Mouse (Mus musculus) heart, embryonic 13.5 days (tissue): Measurements from ENCODE around the gene Ifitm2. TPM values are rescaled to one million over a fixed set of nuclear protein-coding genes. Genes with fewer than 3 reads are reported as not detected.
"Not testable (repeated sequence)": the region's sequence is repeated elsewhere in the genome, so short reads cannot be mapped to it uniquely, and the experiment has no call there.

Experiments
- ATAC-seq: fragments of 200-750 bp; cut with Nextera tagmentation; 2 replicates; pipeline ENCODE4 v1.8.0; 2017; ENCODE audit warnings: moderate TSS enrichment; ENCODE audit not compliant: insufficient number of reproducible peaks, low FRiP score, low TSS enrichment; ENCODE audit errors: extremely low read depth
- H3K27ac ChIP-seq: fragments of 300-500 bp; sonication (generic); replicated peaks from 2 replicates; pipeline ENCODE4 v1.5.1; 2015; ENCODE audit warnings: moderate library complexity, mild to moderate bottlenecking, inconsistent platforms
- H3K27me3 ChIP-seq: fragments of 300-500 bp; sonication (generic); replicated peaks from 2 replicates; pipeline ENCODE4 v1.6.1; 2015; ENCODE audit warnings: mild to moderate bottlenecking, inconsistent platforms
- H3K36me3 ChIP-seq: fragments of 300-500 bp; sonication (generic); 2 replicates; pipeline ENCODE4 v1.6.1; 2015; ENCODE audit warnings: mild to moderate bottlenecking, inconsistent platforms
- H3K4me1 ChIP-seq: fragments of 300-500 bp; sonication (generic); 2 replicates; pipeline ENCODE4 v1.6.1; 2015; ENCODE audit warnings: inconsistent platforms
- H3K4me2 ChIP-seq: fragments of 300-500 bp; sonication (generic); 2 replicates; pipeline ENCODE4 v1.6.1; 2015; ENCODE audit warnings: inconsistent platforms, mild to moderate bottlenecking, moderate library complexity
- H3K4me3 ChIP-seq: fragments of 300-500 bp; sonication (generic); 2 replicates; pipeline ENCODE4 v1.5.1; 2015; ENCODE audit warnings: moderate library complexity, mild to moderate bottlenecking, inconsistent platforms
- H3K9ac ChIP-seq: fragments of 300-500 bp; sonication (generic); 2 replicates; pipeline ENCODE4 v1.6.1; 2015; ENCODE audit warnings: inconsistent platforms, mild to moderate bottlenecking, moderate library complexity
- H3K9me3 ChIP-seq: fragments of 300-500 bp; sonication (generic); 2 replicates; pipeline ENCODE4 v1.6.1; 2016; ENCODE audit warnings: inconsistent platforms
- WGBS: fragments of 180-500 bp; shearing (Covaris S2); methylation state at CpG from one replicate; pipeline ENCODE4 v1.1.7; 2015; ENCODE audit warnings: mixed read lengths; 5-methylcytosine and 5-hydroxymethylcytosine counted together
- polyA plus RNA-seq: library from polyadenylated mRNA; unstranded; fragments of >200 nt; fragmentation: Nextera tagmentation; extraction: Ambion mirVana; gene quantifications from 2 replicates; pipeline ENCODE4 v1.2.1, GENCODE M21; 2015

Ifitm2 gene
- polyA plus RNA-seq, 1 experiment from 2014 or later = 505 TPM

DNA sequence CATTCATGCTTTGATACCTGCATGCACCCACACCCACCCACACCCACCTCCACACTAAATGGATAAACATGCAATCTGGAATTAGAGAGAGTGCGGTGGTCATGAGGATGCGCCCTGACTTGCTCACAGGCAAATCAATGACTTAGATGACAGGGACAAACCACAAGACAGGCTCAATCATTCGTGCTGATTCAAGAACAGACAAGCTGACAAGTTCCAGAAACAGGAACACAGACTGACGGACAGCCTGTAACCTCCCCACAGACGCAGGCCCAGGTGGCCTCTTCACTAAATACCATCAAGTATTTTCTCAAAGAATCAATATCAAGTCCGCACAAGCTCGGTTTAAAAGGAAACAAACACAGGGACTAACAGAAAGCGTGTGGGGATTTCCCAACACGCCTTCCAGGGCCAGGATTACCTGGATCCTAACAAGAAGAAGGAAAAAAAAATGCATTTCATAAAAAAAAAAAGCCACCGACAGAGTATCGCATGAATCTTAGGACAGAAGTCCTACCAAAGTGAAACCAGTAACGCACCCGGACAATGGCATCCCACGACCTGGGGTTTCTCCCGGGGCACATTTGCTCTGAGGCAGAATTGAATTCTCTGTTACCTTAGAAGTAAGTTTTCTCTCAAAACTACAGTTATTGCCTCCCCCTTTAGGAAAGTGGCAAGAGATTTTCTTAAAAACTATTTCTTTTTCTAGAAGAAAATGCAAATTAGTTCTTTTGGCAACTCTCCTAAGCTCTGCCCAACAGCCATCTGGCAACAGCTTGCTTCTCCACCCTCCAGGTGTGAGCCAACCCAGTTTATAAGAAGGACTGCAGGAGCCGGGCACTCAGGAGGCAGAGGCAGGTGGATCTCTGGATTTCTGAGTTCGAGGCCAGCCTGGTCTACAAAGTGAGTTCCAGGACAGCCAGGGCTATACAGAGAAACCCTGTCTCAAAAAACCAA, 31.7 kb upstream of the Ifitm2 start:
- no peak for ATAC-seq
- no peak overlapping the region for H3K27ac ChIP-seq
- no peak overlapping the region for H3K4me3 ChIP-seq
- H3K4me1 ChIP-seq = no peaks in the 10 kb centered on the region
- no peaks in the 10 kb centered on the region for H3K9me3 ChIP-seq
- H3K4me2 ChIP-seq = no peak overlapping the region
- H3K9ac ChIP-seq = no peak overlapping the region
- no peaks in the 10 kb centered on the region for H3K36me3 ChIP-seq
- 73% methylated on average over 17 of the region's 17 CpGs for WGBS
- H3K27me3 ChIP-seq = peaks cover 23% of the 10 kb centered on the region; the same call in 1 of the 2 replicates

DNA sequence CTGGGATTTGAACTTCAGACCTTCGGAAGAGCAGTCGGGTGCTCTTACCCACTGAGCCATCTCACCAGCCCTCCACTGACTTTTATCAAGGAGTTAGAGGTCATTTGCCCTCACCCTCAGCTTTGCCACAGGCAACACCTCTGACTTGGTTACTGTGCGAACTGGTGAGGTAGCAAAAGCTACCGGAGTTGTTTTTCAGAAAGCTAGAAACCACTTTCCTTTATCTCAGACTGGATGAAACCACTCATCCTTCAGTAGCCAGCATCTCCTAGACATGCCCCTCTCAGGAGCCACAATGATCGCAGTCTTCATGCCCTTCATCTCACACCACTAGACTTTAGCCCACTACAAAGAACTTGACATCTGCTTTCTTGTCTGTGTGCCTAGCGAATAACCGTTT, 27.2 kb upstream of the Ifitm2 start:
- peaks cover 12% of the 10 kb centered on the region; the same call in 1 of the 2 replicates for H3K27me3 ChIP-seq
- H3K36me3 ChIP-seq = no peaks in the 10 kb centered on the region
- H3K9me3 ChIP-seq = no peaks in the 10 kb centered on the region
- WGBS = 67% methylated on average over 7 of the region's 7 CpGs
- no peak overlapping the region for H3K27ac ChIP-seq
- H3K4me1 ChIP-seq = no peaks in the 10 kb centered on the region
- no peak overlapping the region for H3K4me3 ChIP-seq
- no peak overlapping the region for H3K9ac ChIP-seq
- ATAC-seq = no peak
- H3K4me2 ChIP-seq = no peak overlapping the region

DNA sequence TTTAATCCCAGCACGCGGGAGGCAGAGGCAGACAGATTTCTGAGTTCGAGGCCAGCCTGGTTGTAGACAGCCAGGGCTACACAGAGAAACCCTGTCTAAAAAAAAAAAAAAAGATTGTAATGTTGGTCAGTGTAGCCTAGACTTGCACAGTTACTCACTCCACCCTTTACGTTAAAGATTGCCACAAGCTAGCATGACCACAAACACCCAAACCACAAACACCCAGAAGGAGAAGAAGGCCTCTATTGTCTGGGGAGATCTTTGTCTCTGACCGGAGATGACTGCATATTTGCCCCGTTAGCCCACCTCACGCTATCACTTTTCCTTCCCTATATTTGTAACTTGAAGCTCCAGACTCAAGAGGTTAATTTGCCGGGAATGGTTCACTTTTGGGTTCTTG, 25.9 kb upstream of the Ifitm2 start:
- H3K4me2 ChIP-seq = no peak overlapping the region
- ATAC-seq = no peak
- H3K9ac ChIP-seq = no peak overlapping the region
- H3K36me3 ChIP-seq = no peaks in the 10 kb centered on the region
- peaks cover 12% of the 10 kb centered on the region; the same call in 1 of the 2 replicates for H3K27me3 ChIP-seq
- no peaks in the 10 kb centered on the region for H3K4me1 ChIP-seq
- 74% methylated on average over 8 of the region's 8 CpGs for WGBS
- no peak overlapping the region for H3K27ac ChIP-seq
- no peaks in the 10 kb centered on the region for H3K9me3 ChIP-seq
- H3K4me3 ChIP-seq = no peak overlapping the region

DNA sequence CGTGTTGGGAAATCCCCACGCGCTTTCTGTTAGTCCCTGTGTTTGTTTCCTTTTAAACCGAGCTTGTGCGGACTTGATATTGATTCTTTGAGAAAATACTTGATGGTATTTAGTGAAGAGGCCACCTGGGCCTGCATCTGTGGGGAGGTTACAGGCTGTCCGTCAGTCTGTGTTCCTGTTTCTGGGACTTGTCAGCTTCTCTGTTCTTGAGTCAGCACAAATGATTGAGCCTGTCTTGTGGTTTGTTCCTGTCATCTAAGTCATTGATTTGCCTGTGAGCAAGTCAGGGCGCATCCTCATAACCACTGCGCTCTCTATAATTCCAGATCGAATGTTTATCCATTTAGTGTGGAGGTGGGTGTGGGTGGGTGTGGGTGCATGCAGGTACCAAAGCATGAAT, 20.9 kb upstream of the Ifitm2 start:
- not testable (repeated sequence) for H3K4me1 ChIP-seq, H3K27ac ChIP-seq, ATAC-seq, H3K36me3 ChIP-seq, H3K4me3 ChIP-seq, H3K9ac ChIP-seq, H3K9me3 ChIP-seq, H3K4me2 ChIP-seq
- 83% methylated on average over 9 of the region's 9 CpGs for WGBS
- peaks cover 30% of the 10 kb centered on the region for H3K27me3 ChIP-seq

DNA sequence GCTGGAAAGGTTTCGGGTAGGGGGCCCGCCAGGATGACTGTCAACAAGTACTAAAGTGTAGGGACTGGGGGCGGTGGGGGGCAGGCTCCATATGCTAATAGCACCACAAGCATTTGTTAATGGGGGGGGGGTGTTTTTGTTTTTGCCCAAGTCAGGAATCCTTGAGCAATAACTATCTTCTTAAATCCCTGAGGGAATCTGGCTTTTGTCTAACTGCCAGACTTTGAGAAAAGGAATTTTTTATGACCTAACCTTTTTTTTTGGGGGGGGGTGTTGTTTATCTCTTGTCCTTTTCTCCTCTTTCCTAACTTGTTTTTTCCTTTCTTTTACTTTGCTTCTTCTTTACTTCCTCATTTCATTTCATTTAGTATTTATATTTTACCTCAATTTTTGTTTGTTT, 19.7 kb upstream of the Ifitm2 start:
- H3K9ac ChIP-seq = no peak overlapping the region
- H3K27ac ChIP-seq = no peak overlapping the region
- WGBS = 34% methylated on average over 3 of the region's 3 CpGs
- peak overlapping the region; percentile 7; the same call in 1 of the 2 replicates for H3K4me2 ChIP-seq
- no peak overlapping the region for H3K4me3 ChIP-seq
- no peaks in the 10 kb centered on the region for H3K9me3 ChIP-seq
- ATAC-seq = no peak
- H3K36me3 ChIP-seq = no peaks in the 10 kb centered on the region
- peaks cover 17% of the 10 kb centered on the region for H3K4me1 ChIP-seq
- peaks cover 32% of the 10 kb centered on the region for H3K27me3 ChIP-seq

DNA sequence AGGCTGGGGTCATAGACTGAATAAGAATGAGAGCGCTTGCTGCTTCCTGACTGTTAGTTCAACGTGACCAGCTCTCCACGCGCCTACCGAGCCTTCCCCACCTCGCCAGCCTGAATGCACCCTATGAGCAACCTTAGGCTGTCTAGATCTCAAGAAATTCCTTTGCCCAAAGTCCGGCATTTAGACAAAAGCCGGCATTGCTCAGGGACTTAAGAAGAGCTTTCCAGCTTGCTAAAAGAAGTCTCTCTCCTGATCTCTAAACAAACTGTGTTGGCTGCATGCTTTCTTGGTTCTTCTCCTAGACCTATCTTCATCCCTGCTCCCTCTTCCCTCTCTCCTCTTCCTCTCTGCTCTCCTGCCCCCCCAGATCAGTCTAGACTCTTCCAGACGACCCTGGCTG, 19.2 kb upstream of the Ifitm2 start:
- Histone ChIP-seq H3K27ac (no peak overlapping the region), H3K4me2 (peak overlapping the region; percentile 7; the same call in 1 of the 2 replicates), H3K4me1 (peaks cover 17% of the 10 kb centered on the region), H3K27me3 (peaks cover 37% of the 10 kb centered on the region), H3K4me3 (no peak overlapping the region), H3K9me3 (no peaks in the 10 kb centered on the region), H3K36me3 (no peaks in the 10 kb centered on the region), H3K9ac (no peak overlapping the region)
- WGBS = 11% methylated on average over 9 of the region's 9 CpGs
- no peak for ATAC-seq

DNA sequence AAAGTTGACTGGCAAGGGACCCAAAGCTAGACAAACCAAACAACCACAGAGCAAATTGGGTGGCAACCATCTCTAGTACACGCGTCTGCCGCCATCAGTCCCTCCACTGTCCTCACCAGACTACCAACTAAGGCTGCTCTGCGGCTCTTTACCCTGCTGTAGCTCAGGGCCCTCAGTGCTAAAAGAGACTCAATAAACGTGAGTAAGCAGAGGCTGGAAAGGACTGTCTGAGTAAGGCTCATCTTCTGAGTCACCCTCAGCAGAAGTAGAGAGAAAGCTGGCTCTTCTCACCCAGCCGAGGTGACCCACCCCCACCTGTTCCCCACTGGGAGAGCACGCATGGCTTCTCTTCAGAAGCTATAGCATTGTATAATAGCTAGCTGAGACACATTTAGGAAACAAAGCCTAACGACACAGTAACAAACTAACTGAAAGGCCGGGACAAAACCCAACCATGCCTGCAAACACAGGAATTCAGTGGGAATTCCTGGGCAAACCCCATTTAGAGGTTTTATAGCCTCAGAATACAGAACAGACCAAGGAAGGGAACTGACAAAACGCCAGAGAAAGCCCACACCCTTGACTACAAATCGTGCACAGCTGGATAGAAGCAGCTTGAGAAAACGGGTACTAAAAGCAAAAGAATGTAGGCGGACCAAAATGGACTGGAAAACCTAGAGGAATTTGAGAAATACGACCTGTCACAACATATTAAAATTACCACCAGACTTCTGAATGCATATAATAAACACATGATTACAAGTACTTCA, 17.8 kb upstream of the Ifitm2 start:
- WGBS = 46% methylated on average over 14 of the region's 14 CpGs
- Histone ChIP-seq H3K4me2 (no peak overlapping the region), H3K36me3 (no peaks in the 10 kb centered on the region), H3K4me1 (peaks cover 19% of the 10 kb centered on the region), H3K9ac (no peak overlapping the region), H3K27ac (no peak overlapping the region), H3K27me3 (peaks cover 51% of the 10 kb centered on the region), H3K4me3 (no peak overlapping the region), H3K9me3 (no peaks in the 10 kb centered on the region)
- ATAC-seq = no peak

DNA sequence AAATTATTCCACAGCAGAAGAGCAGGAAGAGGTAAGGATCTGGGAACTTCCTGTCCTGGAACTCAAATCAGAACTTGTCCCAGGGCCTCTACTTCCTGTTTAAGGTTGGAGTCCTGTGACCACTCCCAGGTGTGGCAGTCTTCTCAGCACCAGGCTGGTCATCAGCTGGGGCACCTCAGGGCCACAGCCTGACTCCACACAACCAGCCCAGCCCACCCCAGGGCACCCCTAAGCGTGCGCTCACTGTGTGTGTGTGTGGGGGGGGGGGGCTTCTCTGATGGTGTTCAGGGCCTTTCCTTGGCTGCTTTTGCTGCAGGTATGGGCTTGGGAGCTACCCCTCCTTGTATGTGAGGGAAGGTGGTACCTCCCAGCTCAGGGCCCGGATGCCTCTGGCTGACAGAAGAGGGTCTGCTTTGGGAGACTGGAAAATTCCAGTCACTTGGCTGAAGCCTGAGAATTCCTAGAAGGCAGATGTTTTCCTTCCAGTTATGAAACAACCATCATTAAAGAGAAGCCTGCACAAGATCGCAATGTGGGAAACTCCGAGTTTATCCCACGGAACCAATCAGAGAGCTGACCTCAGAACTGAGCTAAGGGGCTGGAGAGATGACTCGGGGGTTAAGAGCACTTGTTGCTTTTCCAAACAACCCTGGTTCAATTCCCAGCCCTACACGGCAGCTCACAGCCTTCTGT, 15.8 kb upstream of the Ifitm2 start:
- ATAC-seq = no peak
- H3K27ac ChIP-seq = peak overlapping the region; percentile 75
- no peaks in the 10 kb centered on the region for H3K9me3 ChIP-seq
- peaks cover 70% of the 10 kb centered on the region for H3K27me3 ChIP-seq
- H3K4me3 ChIP-seq = no peak overlapping the region
- H3K9ac ChIP-seq = no peak overlapping the region
- 52% methylated on average over 8 of the region's 8 CpGs for WGBS
- H3K4me1 ChIP-seq = peaks cover 19% of the 10 kb centered on the region
- no peaks in the 10 kb centered on the region for H3K36me3 ChIP-seq
- H3K4me2 ChIP-seq = no peak overlapping the region

DNA sequence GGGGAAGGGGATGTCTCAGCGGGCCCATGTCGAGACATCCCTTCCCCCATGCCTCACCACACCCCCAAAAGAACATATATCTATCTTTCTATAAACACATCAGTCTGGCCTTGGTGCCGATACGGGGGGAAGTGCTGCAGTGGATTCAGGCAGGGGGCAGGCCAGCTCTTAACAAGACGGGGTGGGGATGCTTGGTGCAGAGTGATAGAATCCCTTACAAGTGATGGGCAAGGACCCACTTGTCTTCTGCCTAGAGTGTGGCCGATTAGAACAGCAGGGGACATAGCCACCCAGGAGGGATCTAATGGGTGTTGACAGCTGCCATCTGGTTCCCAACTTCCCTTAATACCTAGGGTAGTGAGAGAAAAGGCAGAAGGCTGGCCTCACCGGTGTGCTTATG, 15.1 kb upstream of the Ifitm2 start:
- Histone ChIP-seq H3K27ac (peak overlapping the region; percentile 75; the same call in 1 of the 2 replicates), H3K4me3 (no peak overlapping the region), H3K27me3 (peaks cover 70% of the 10 kb centered on the region), H3K36me3 (no peaks in the 10 kb centered on the region), H3K9me3 (no peaks in the 10 kb centered on the region), H3K4me1 (peaks cover 19% of the 10 kb centered on the region), H3K4me2 (no peak overlapping the region), H3K9ac (no peak overlapping the region)
- 12% methylated on average over 7 of the region's 7 CpGs for WGBS
- no peak for ATAC-seq

DNA sequence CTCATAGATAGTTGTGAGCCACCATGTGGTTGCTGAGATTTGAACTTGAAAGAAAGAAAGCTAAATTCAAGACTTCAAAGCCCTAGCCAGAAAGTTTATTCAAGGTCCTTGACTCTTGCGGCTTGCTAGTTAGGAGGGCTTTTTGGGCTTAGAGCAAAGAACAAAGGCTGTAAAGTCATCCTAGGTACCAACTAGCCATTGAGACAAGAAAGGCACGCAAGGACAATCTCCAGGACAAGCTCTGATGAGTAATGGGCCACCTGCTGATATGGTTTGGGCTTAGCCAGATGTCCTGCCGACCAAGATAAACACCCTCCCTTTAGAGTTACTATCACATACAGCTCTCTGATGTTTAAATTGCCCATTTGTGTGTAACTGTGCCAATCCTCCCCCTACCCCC, 12.9 kb upstream of the Ifitm2 start:
- H3K9ac ChIP-seq, ATAC-seq, H3K4me2 ChIP-seq, H3K4me3 ChIP-seq, H3K9me3 ChIP-seq, H3K36me3 ChIP-seq, H3K27ac ChIP-seq: not testable (repeated sequence)
- Histone ChIP-seq H3K4me1 (peaks cover 13% of the 10 kb centered on the region), H3K27me3 (peaks cover 62% of the 10 kb centered on the region)
- 7% methylated on average over 3 of the region's 3 CpGs for WGBS
